Mouse (Mus musculus) megakaryocyte, embryonic 14.5 days (primary cell): ENCODE measurements around the gene Rho.

Experiments
- FLI1 ChIP-seq: IDR thresholded peaks from 2 replicates; pipeline ENCODE4 v1.6.1; 2012; ENCODE audit warnings: low read length, inconsistent platforms, mixed read lengths
- GATA1 ChIP-seq: IDR thresholded peaks from 3 replicates; pipeline ENCODE4 v1.6.1; 2012; ENCODE audit warnings: mixed read lengths, low read length, inconsistent platforms, borderline replicate concordance

DNA sequence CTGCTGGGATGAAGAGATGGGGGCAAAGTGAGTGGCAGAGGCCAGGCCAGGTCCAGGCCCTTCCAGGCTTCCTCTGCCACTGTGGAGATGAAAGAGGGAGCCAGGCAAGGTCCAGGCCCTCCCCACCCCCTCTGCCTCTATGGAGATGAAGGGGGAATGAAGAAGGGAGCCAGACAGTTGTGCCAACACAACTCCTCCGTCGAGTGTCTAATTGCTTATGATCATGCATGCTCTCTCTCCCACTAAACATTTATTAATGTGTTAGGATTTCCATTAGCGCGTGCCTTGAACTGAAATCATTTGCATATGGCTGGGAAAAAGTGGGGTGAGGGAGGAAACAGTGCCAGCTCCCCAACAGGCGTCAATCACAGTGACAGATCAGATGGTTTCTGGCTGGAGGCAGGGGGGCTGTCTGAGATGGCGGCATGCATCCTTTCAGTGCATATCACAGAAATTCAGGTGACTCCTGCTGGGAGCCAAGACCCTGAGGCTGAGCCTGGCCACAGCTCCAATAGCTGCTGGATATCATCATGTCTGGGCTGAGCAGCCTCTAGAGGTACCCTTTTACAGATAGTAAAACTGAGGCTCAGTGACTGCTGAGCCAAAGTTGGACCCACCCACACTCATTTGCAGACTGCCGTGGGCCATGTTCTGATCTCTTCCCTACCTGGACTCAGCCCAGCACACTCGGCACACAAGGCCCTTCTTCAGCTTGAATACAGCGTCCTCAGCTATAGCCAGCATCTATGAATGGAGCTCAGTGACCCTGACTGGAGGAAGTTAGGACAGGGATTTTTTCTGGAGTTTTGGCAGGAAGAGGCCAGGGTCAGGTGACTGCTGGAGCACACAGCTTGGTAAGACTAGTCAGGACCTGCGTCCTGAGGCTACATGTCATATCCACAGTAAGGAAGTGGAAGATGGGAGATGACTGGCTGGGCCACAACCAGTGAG, 4.0 kb upstream of the Rho start:
- no peak for TF ChIP-seq GATA1
- no peak for TF ChIP-seq FLI1
